Mouse (Mus musculus) lung, embryonic 16.5 days (tissue): Measurements from ENCODE around the gene Auts2. TPM values are rescaled to one million over a fixed set of nuclear protein-coding genes. Genes with fewer than 3 reads are reported as not detected.

Experiments
- ATAC-seq: fragments of 200-750 bp; cut with Nextera tagmentation; 2 replicates; pipeline ENCODE4 v1.8.0; 2017; ENCODE audit warnings: low read depth, mild to moderate bottlenecking, moderate library complexity
- H3K27ac ChIP-seq: fragments of 300-500 bp; sonication (generic); 2 replicates; pipeline ENCODE4 v1.5.1; 2014; ENCODE audit warnings: mild to moderate bottlenecking, control low read depth, low read length
- H3K27me3 ChIP-seq: fragments of 300-500 bp; sonication (generic); 2 replicates; pipeline ENCODE4 v1.6.1; 2014; ENCODE audit warnings: low read depth, low read length, mixed read lengths; ENCODE audit not compliant: control insufficient read depth, insufficient read depth
- H3K36me3 ChIP-seq: fragments of 300-500 bp; sonication (generic); 2 replicates; pipeline ENCODE4 v1.6.1; 2014; ENCODE audit warnings: low read length; ENCODE audit not compliant: control insufficient read depth, insufficient read depth
- H3K4me1 ChIP-seq: fragments of 300-500 bp; sonication (generic); replicated peaks from 2 replicates; pipeline ENCODE4 v1.6.1; 2014; ENCODE audit warnings: low read length, mixed read lengths; ENCODE audit not compliant: control insufficient read depth, insufficient read depth
- H3K4me2 ChIP-seq: fragments of 300-500 bp; sonication (generic); 2 replicates; pipeline ENCODE4 v1.6.1; 2014; ENCODE audit warnings: low read depth, low read length, control low read depth
- H3K4me3 ChIP-seq: fragments of 300-500 bp; sonication (generic); 2 replicates; pipeline ENCODE4 v1.5.1; 2014; ENCODE audit warnings: mild to moderate bottlenecking, low read length, control low read depth
- H3K9ac ChIP-seq: fragments of 300-500 bp; sonication (generic); 2 replicates; pipeline ENCODE4 v1.6.1; 2014; ENCODE audit warnings: low read length, control low read depth
- H3K9me3 ChIP-seq: fragments of 300-500 bp; sonication (generic); 2 replicates; pipeline ENCODE4 v1.6.1; 2016; ENCODE audit warnings: low read length; ENCODE audit not compliant: control insufficient read depth
- WGBS: fragments of 180-500 bp; shearing (Covaris S2); extraction: QIAGEN DNeasy Blood & Tissue Kit; methylation state at CpG from one replicate; pipeline ENCODE4 v1.1.7; 2014; 5-methylcytosine and 5-hydroxymethylcytosine counted together
- polyA plus RNA-seq: library from polyadenylated mRNA; unstranded; fragments of >200 nt; fragmentation: Nextera tagmentation; extraction: Ambion mirVana; gene quantifications from 2 replicates; pipeline ENCODE4 v1.2.1, GENCODE M21; 2015

Auts2 gene
- polyA plus RNA-seq, 1 experiment from 2014 or later = 12.3 TPM

DNA sequence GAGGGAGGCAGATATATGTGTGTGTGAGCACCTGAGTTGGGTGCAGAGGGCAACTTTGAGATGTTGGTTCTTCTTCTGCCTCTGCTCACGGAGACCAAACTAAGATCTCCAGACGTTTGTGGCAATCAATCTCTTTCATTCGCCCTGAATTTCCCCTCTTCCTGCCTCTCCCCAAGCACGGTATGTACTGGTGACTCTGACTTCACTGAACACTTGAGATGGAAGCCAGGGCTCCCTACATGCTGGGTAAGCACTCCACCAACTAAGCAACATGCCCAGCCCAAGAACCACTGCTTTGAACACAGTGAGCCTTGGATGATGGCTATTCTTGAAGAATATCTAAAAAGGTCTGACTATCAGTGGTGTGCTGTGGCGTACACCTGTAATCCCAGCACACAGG is 1032.5 kb downstream of the Auts2 start:
- Histone ChIP-seq H3K27ac (no peak overlapping the region), H3K36me3 (no peaks in the 10 kb centered on the region), H3K4me3 (no peak overlapping the region), H3K4me2 (no peak overlapping the region), H3K27me3 (no peaks in the 10 kb centered on the region), H3K9ac (no peak overlapping the region), H3K4me1 (peaks cover 7% of the 10 kb centered on the region), H3K9me3 (no peaks in the 10 kb centered on the region)
- 45% methylated on average over 5 of the region's 5 CpGs for WGBS
- no peak for ATAC-seq

DNA sequence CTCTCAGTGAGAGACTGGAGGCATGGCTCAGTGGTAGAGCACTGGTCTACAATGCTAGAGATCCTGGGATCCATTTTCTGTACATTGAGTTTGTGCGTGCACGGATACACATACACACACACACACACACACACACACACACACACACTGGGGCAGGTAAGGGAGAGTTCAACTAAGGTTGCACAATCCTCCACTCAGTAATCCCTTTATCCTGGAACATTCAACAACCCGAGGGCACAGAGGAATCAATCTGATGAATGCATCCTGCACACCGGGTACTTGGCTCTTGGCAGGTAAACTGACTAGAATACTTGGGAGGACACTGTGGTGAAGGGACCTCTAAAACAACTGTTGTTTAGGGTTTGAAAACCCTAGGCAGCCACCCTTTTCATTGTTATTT is 1033.8 kb downstream of the Auts2 start:
- H3K4me3 ChIP-seq = no peak overlapping the region

DNA sequence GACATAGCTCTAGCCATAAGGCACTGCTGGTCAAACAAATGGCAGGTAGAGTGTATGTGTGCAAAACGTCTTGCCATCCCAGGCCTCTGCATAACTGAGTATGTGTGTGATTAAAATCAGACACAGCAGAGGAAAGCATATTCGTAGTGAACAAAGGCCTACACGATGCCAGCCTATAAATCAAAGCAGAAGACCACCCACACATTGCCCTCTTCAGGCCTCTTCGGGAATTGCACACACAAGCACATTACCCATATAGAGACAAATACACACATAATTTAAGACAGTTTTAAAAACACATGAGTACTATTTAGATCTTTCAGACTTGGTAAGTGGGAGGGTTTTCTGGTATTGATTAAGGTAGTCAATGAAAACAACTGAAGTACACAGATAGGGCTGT is 1044.3 kb downstream of the Auts2 start:
- Histone ChIP-seq H3K9ac (no peak overlapping the region), H3K36me3 (no peaks in the 10 kb centered on the region), H3K4me1 (no peaks in the 10 kb centered on the region), H3K27ac (no peak overlapping the region), H3K27me3 (no peaks in the 10 kb centered on the region), H3K9me3 (no peaks in the 10 kb centered on the region), H3K4me2 (no peak overlapping the region), H3K4me3 (no peak overlapping the region)
- 86% methylated on average over 4 of the region's 4 CpGs for WGBS
- no peak for ATAC-seq

More for the DNA sequence above, 1033.8 kb downstream of the Auts2 start:
- no peak overlapping the region for H3K27ac ChIP-seq
- H3K9me3 ChIP-seq = no peaks in the 10 kb centered on the region
- no peaks in the 10 kb centered on the region for H3K27me3 ChIP-seq
- H3K4me2 ChIP-seq = no peak overlapping the region
- no peak for ATAC-seq
- H3K4me1 ChIP-seq = 0 out of 2 replicates have a peak, but pooled peaks cover 4% of the 10 kb centered on the region
- no peak overlapping the region for H3K9ac ChIP-seq
- 82% methylated on average over 4 of the region's 4 CpGs for WGBS
- H3K36me3 ChIP-seq = no peaks in the 10 kb centered on the region

- H3K36me3 ChIP-seq = no peaks in the 10 kb centered on the region
- H3K27me3 ChIP-seq = no peaks in the 10 kb centered on the region
- H3K27ac ChIP-seq = no peak overlapping the region
- no peaks in the 10 kb centered on the region for H3K4me1 ChIP-seq
- no peak overlapping the region for H3K9ac ChIP-seq
- H3K4me3 ChIP-seq = no peak overlapping the region
- no peak overlapping the region for H3K4me2 ChIP-seq
- ATAC-seq = no peak; the same call in 1 of the 2 replicates
- WGBS = 88% methylated on average over 8 of the region's 10 CpGs
- no peaks in the 10 kb centered on the region for H3K9me3 ChIP-seq
Measured at GRCm38 (mm10) chr5:131496517-131497216, 1046.5 kb downstream of the Auts2 start.

DNA sequence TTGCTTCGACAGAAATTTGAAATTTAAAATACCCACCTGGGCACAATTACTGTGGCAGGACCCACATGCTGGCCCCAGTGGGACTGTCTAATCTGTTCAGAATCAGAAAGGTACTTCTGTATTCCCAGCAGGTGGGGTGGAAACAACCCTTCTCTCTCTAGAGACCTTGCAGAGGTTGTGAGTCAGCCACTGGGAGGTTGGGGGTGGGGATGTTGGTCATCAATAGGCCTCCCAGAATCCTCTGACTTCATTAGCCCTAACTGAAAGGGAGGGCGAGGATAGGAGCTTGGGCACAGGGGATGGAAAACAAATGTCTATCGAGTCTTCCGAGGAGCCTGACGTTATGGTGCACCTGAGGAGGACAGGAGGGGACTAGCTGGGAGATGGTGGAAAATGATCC is 1048.6 kb downstream of the Auts2 start:
- no peak overlapping the region for H3K27ac ChIP-seq
- no peak overlapping the region for H3K4me2 ChIP-seq
- no peaks in the 10 kb centered on the region for H3K36me3 ChIP-seq
- H3K4me1 ChIP-seq = no peaks in the 10 kb centered on the region
- no peaks in the 10 kb centered on the region for H3K27me3 ChIP-seq
- H3K9me3 ChIP-seq = no peaks in the 10 kb centered on the region
- ATAC-seq = no peak
- no peak overlapping the region for H3K9ac ChIP-seq
- WGBS = 83% methylated on average over 5 of the region's 5 CpGs
- no peak overlapping the region for H3K4me3 ChIP-seq

GRCm38 (mm10) chr5:131492535-131492934 is 1050.6 kb downstream of the Auts2 start:
- H3K4me2 ChIP-seq = no peak overlapping the region
- H3K9ac ChIP-seq = no peak overlapping the region
- no peak overlapping the region for H3K27ac ChIP-seq
- no peaks in the 10 kb centered on the region for H3K9me3 ChIP-seq
- no peaks in the 10 kb centered on the region for H3K4me1 ChIP-seq
- no peaks in the 10 kb centered on the region for H3K27me3 ChIP-seq
- H3K4me3 ChIP-seq = no peak overlapping the region
- no peaks in the 10 kb centered on the region for H3K36me3 ChIP-seq
- 75% methylated on average over 8 of the region's 8 CpGs for WGBS
- no peak for ATAC-seq

- Histone ChIP-seq H3K4me3 (no peak overlapping the region), H3K27me3 (no peaks in the 10 kb centered on the region), H3K9ac (no peak overlapping the region), H3K9me3 (no peaks in the 10 kb centered on the region), H3K36me3 (no peaks in the 10 kb centered on the region), H3K4me1 (no peaks in the 10 kb centered on the region), H3K27ac (no peak overlapping the region), H3K4me2 (no peak overlapping the region)
- ATAC-seq = no peak
- WGBS = 61% methylated on average over 8 of the region's 8 CpGs
Measured at GRCm38 (mm10) chr5:131491843-131492242, 1051.3 kb downstream of the Auts2 start.

DNA sequence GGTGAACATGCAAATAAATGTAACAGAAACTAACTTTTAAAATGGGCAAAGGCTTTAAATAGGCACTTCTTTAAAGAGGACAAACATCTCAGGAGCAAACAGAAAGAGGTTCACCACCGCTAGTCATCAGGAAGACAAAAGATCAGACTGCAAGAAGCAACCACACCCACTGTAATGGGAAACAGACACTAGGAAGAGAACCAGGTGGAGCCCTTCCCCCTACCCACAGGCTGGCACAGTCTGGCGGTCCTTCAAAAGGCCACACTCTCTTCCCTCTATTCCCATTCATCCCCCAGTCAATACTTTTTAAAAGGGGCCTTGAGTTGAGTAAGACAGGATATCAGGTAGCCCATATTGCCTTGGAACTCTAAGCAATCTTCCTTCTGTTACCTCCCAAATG is 1052.3 kb downstream of the Auts2 start:
- Histone ChIP-seq H3K27ac (no peak overlapping the region), H3K36me3 (no peaks in the 10 kb centered on the region), H3K4me3 (no peak overlapping the region), H3K9me3 (peaks cover 5% of the 10 kb centered on the region; the same call in 1 of the 2 replicates), H3K4me1 (no peaks in the 10 kb centered on the region), H3K4me2 (no peak overlapping the region), H3K9ac (no peak overlapping the region), H3K27me3 (no peaks in the 10 kb centered on the region)
- ATAC-seq = no peak
- 79% methylated on average over 2 of the region's 2 CpGs for WGBS

DNA sequence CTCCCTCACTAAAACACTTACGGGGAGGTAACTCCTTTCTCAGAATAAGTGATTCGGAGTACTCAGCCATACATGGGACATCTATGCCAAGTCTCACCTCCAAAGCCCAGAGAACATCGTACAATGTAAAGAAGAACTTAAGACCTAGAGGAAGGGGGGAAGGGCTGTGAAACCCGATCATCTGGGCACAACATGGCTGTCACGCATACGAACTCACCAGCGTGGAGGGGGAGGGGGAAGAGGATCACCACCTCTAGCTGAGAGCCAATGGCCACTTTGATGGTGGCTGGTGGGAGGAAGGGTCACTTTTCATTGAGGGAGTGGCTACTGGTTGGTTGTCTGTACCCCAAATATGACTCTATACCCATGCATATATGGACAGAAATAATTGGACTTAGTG is 1053.3 kb downstream of the Auts2 start:
- Histone ChIP-seq H3K4me2 (no peak overlapping the region), H3K27me3 (no peaks in the 10 kb centered on the region), H3K4me3 (no peak overlapping the region), H3K4me1 (no peaks in the 10 kb centered on the region), H3K9ac (no peak overlapping the region), H3K36me3 (no peaks in the 10 kb centered on the region), H3K9me3 (peaks cover 5% of the 10 kb centered on the region; the same call in 1 of the 2 replicates), H3K27ac (no peak overlapping the region)
- ATAC-seq = no peak
- 86% methylated on average over 7 of the region's 7 CpGs for WGBS
